Mouse (Mus musculus) forebrain, embryonic 13.5 days (tissue): ENCODE measurements around the gene Tmem262. TPM values are rescaled to one million over a fixed set of nuclear protein-coding genes. Genes with fewer than 3 reads are reported as not detected.
A peak's percentile ranks its signal among the peaks of the same experiment; 100 is the strongest.

Experiments used
- ATAC-seq: fragments of 200-750 bp; cut with Nextera tagmentation; 2 replicates; pipeline ENCODE4 v1.8.0; 2017
- H3K27ac ChIP-seq: fragments of 300-500 bp; sonication (generic); 2 replicates; pipeline ENCODE4 v1.5.1; 2015; ENCODE audit warnings: inconsistent platforms, mild to moderate bottlenecking, moderate library complexity
- H3K27me3 ChIP-seq: fragments of 300-500 bp; sonication (generic); 2 replicates; pipeline ENCODE4 v1.6.1; 2015; ENCODE audit warnings: mild to moderate bottlenecking, inconsistent platforms
- H3K36me3 ChIP-seq: fragments of 300-500 bp; sonication (generic); 2 replicates; pipeline ENCODE4 v1.6.1; 2015; ENCODE audit warnings: mild to moderate bottlenecking, inconsistent platforms; ENCODE audit not compliant: poor library complexity, severe bottlenecking
- H3K4me1 ChIP-seq: fragments of 300-500 bp; sonication (generic); 2 replicates; pipeline ENCODE4 v1.6.1; 2015; ENCODE audit warnings: inconsistent platforms
- H3K4me2 ChIP-seq: fragments of 300-500 bp; sonication (generic); 2 replicates; pipeline ENCODE4 v1.6.1; 2015; ENCODE audit warnings: inconsistent platforms, mild to moderate bottlenecking, moderate library complexity
- H3K4me3 ChIP-seq: fragments of 300-500 bp; sonication (generic); 2 replicates; pipeline ENCODE4 v1.5.1; 2015; ENCODE audit warnings: mild to moderate bottlenecking, inconsistent platforms
- H3K9ac ChIP-seq: fragments of 300-500 bp; sonication (generic); 2 replicates; pipeline ENCODE4 v1.6.1; 2015; ENCODE audit warnings: mild to moderate bottlenecking, inconsistent platforms
- H3K9me3 ChIP-seq: fragments of 300-500 bp; sonication (generic); replicated peaks from 2 replicates; pipeline ENCODE4 v1.6.1; 2016; ENCODE audit warnings: inconsistent platforms
- WGBS: fragments of 180-500 bp; shearing (Covaris S2); methylation state at CpG from one replicate; pipeline ENCODE4 v1.1.7; 2015; 5-methylcytosine and 5-hydroxymethylcytosine counted together
- polyA plus RNA-seq: library from polyadenylated mRNA; unstranded; fragments of >200 nt; fragmentation: Nextera tagmentation; extraction: Ambion mirVana; gene quantifications from 2 replicates; pipeline ENCODE4 v1.2.1, GENCODE M21; 2015

Tmem262 gene
- polyA plus RNA-seq, 1 experiment from 2014 or later = not detected

GRCm38 (mm10) chr19:6063081-6063480, 16.8 kb upstream of the Tmem262 start:
- no peak overlapping the region for H3K4me3 ChIP-seq
- WGBS = 95% methylated on average over 6 of the region's 6 CpGs
- peaks cover 57% of the 10 kb centered on the region for H3K4me1 ChIP-seq
- ATAC-seq = no peak
- H3K4me2 ChIP-seq = peak overlapping the region; percentile 100
- no peaks in the 10 kb centered on the region for H3K9me3 ChIP-seq
- peak overlapping the region; percentile 26; the same call in 1 of the 2 replicates for H3K9ac ChIP-seq
- H3K36me3 ChIP-seq = peaks cover 18% of the 10 kb centered on the region
- H3K27ac ChIP-seq = no peak overlapping the region
- H3K27me3 ChIP-seq = no peaks in the 10 kb centered on the region

GRCm38 (mm10) chr19:6066571-6066970, 13.3 kb upstream of the Tmem262 start:
- peak overlapping the region; percentile 87 for H3K27ac ChIP-seq
- H3K4me3 ChIP-seq = peak overlapping the region; percentile 51
- H3K4me2 ChIP-seq = peak overlapping the region; percentile 96
- no peaks in the 10 kb centered on the region for H3K27me3 ChIP-seq
- no peak for ATAC-seq
- peaks cover 29% of the 10 kb centered on the region for H3K36me3 ChIP-seq
- no peaks in the 10 kb centered on the region for H3K9me3 ChIP-seq
- whole genome bisulfite sequencing = 27% methylated on average over 5 of the region's 5 CpGs
- H3K4me1 ChIP-seq = peaks cover 44% of the 10 kb centered on the region
- peak overlapping the region; percentile 80 for H3K9ac ChIP-seq

- H3K4me3 ChIP-seq = peak overlapping the region; percentile 51
- H3K4me1 ChIP-seq = peaks cover 38% of the 10 kb centered on the region
- under 1% methylated on average over 30 of the region's 30 CpGs for WGBS
- H3K27ac ChIP-seq = peak overlapping the region; percentile 87
- H3K4me2 ChIP-seq = peak overlapping the region; percentile 96
- ATAC-seq = peak; percentile 70
- H3K9ac ChIP-seq = peak overlapping the region; percentile 80
- H3K27me3 ChIP-seq = no peaks in the 10 kb centered on the region
- no peaks in the 10 kb centered on the region for H3K9me3 ChIP-seq
- H3K36me3 ChIP-seq = peaks cover 30% of the 10 kb centered on the region
Observed at GRCm38 (mm10) chr19:6067011-6067723, 12.7 kb upstream of the Tmem262 start.

GRCm38 (mm10) chr19:6067724-6068415, 12.0 kb upstream of the Tmem262 start, which contains the start of gene Tm7sf2:
Gene Tm7sf2 (minus strand): TSS chr19:6068373.
- peak within 1 kb of the TSS; percentile 87 for H3K27ac ChIP-seq
- H3K27me3 ChIP-seq = no peaks in the 10 kb centered on the region

GRCm38 (mm10) chr19:6068951-6069350, 10.9 kb upstream of the Tmem262 start:
- Histone ChIP-seq H3K27ac (no peak overlapping the region), H3K4me1 (peaks cover 24% of the 10 kb centered on the region), H3K4me3 (no peak overlapping the region), H3K27me3 (no peaks in the 10 kb centered on the region), H3K9ac (no peak overlapping the region), H3K36me3 (peaks cover 46% of the 10 kb centered on the region), H3K4me2 (no peak overlapping the region), H3K9me3 (no peaks in the 10 kb centered on the region)
- ATAC-seq = no peak
- 72% methylated on average over 4 of the region's 4 CpGs for WGBS

More at GRCm38 (mm10) chr19:6067724-6068415, 12.0 kb upstream of the Tmem262 start, which contains the start of gene Tm7sf2:
- H3K36me3 ChIP-seq = peaks cover 35% of the 10 kb centered on the region
- peak within 1 kb of the TSS; percentile 51 for H3K4me3 ChIP-seq
- H3K9ac ChIP-seq = peak within 1 kb of the TSS; percentile 80
- H3K9me3 ChIP-seq = no peaks in the 10 kb centered on the region
- peak; percentile 93 for ATAC-seq
- H3K4me1 ChIP-seq = peaks cover 31% of the 10 kb centered on the region
- 7% methylated on average over 33 of the region's 33 CpGs for WGBS
- H3K4me2 ChIP-seq = peak within 1 kb of the TSS; percentile 96

- peaks cover 24% of the 10 kb centered on the region for H3K4me1 ChIP-seq
- H3K4me3 ChIP-seq = no peak overlapping the region
- no peaks in the 10 kb centered on the region for H3K9me3 ChIP-seq
- H3K4me2 ChIP-seq = no peak overlapping the region
- no peak for ATAC-seq
- 96% methylated on average over 10 of the region's 10 CpGs for WGBS
- no peaks in the 10 kb centered on the region for H3K27me3 ChIP-seq
- H3K9ac ChIP-seq = no peak overlapping the region
- H3K27ac ChIP-seq = no peak overlapping the region
- H3K36me3 ChIP-seq = peaks cover 49% of the 10 kb centered on the region
Observed at GRCm38 (mm10) chr19:6069851-6070250, 10.0 kb upstream of the Tmem262 start.

- H3K4me3 ChIP-seq = no peak overlapping the region
- H3K9ac ChIP-seq = no peak overlapping the region
- no peak overlapping the region for H3K27ac ChIP-seq
- WGBS = 89% methylated on average over 29 of the region's 31 CpGs
- H3K27me3 ChIP-seq = no peaks in the 10 kb centered on the region
- peaks cover 55% of the 10 kb centered on the region for H3K36me3 ChIP-seq
- H3K4me2 ChIP-seq = no peak overlapping the region
- peaks cover 22% of the 10 kb centered on the region for H3K4me1 ChIP-seq
- H3K9me3 ChIP-seq = no peaks in the 10 kb centered on the region
- no peak for ATAC-seq
Observed at GRCm38 (mm10) chr19:6070571-6071250, 9.1 kb upstream of the Tmem262 start.

GRCm38 (mm10) chr19:6071261-6071660, 8.6 kb upstream of the Tmem262 start:
- no peak for ATAC-seq
- Histone ChIP-seq H3K4me2 (no peak overlapping the region), H3K27ac (no peak overlapping the region), H3K9me3 (no peaks in the 10 kb centered on the region), H3K36me3 (peaks cover 55% of the 10 kb centered on the region), H3K27me3 (no peaks in the 10 kb centered on the region), H3K4me1 (peaks cover 22% of the 10 kb centered on the region), H3K4me3 (no peak overlapping the region), H3K9ac (no peak overlapping the region)
- WGBS = 92% methylated on average over 19 of the region's 19 CpGs

GRCm38 (mm10) chr19:6073889-6074288, 5.9 kb upstream of the Tmem262 start:
- Histone ChIP-seq H3K27me3 (no peaks in the 10 kb centered on the region), H3K4me2 (no peak overlapping the region), H3K27ac (no peak overlapping the region), H3K9ac (no peak overlapping the region), H3K4me1 (peaks cover 16% of the 10 kb centered on the region), H3K9me3 (no peaks in the 10 kb centered on the region), H3K4me3 (no peak overlapping the region), H3K36me3 (peaks cover 53% of the 10 kb centered on the region)
- no peak for ATAC-seq
- WGBS = 87% methylated on average over 5 of the region's 5 CpGs

- peak within 1 kb of the TSS; percentile 77 for H3K4me3 ChIP-seq
- peak; percentile 92 for ATAC-seq
- WGBS = 2% methylated on average over 33 of the region's 33 CpGs
- H3K4me2 ChIP-seq = peak within 1 kb of the TSS; percentile 93
- H3K9me3 ChIP-seq = no peaks in the 10 kb centered on the region
- peaks cover 48% of the 10 kb centered on the region for H3K36me3 ChIP-seq
- no peaks in the 10 kb centered on the region for H3K27me3 ChIP-seq
- H3K9ac ChIP-seq = peak within 1 kb of the TSS; percentile 79
- peaks cover 16% of the 10 kb centered on the region for H3K4me1 ChIP-seq
- peak within 1 kb of the TSS; percentile 80 for H3K27ac ChIP-seq
Observed at GRCm38 (mm10) chr19:6076564-6077393, 3.1 kb upstream of the Tmem262 start, which contains the start of gene Vps51. Gene Vps51 (minus strand): TSS chr19:6077231.

GRCm38 (mm10) chr19:6082156-6082555, 2.3 kb downstream of the Tmem262 start, which contains the start of gene Gm28374:
Gene Gm28374 (minus strand): TSS chr19:6082256.
- H3K4me1 ChIP-seq = peaks cover 33% of the 10 kb centered on the region
- ATAC-seq = no peak
- no peaks in the 10 kb centered on the region for H3K27me3 ChIP-seq
- no peak within 1 kb of the TSS for H3K4me2 ChIP-seq
- no peak within 1 kb of the TSS for H3K9ac ChIP-seq
- no peak within 1 kb of the TSS for H3K27ac ChIP-seq
- H3K9me3 ChIP-seq = no peaks in the 10 kb centered on the region
- 94% methylated on average over 9 of the region's 9 CpGs for WGBS
- H3K36me3 ChIP-seq = peaks cover 31% of the 10 kb centered on the region
- no peak within 1 kb of the TSS for H3K4me3 ChIP-seq
